Mouse (Mus musculus): ENCODE measurements around the gene Gys2. TPM values are rescaled to one million over a fixed set of nuclear protein-coding genes. Genes with fewer than 3 reads are reported as not detected.

Gys2 gene
- not detected for polyA plus RNA-seq (2017; shearing (Covaris generic))

DNA sequence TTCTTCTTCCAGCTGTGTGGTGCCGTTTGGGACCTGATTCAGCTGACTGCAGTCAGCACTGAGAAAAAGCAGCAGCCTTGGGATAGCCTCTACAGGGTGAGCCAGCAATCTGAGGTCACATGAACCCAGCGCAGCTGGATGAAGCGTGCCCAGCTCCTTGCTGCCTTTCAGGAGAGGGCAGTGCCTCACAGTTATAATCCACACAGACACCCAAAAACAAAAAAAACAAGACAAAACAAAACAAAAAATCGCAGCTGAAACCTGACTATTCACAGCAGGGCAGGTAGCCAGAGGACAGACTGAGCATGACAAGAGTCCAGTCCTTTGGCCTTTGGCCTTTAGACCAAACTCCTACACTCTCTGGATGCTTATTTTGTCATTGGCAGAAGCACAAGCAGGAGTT, at the start of gene Gys2:
Gene Gys2, minus strand, starts transcription at position 309 of the 403 bp plus-strand sequence.

GRCm38 (mm10) chr6:142507785-142508162, 34.9 kb upstream of the Gys2 start, which contains the start of gene Ldhb:
Ldhb (minus strand) TSS chr6:142507957.

GRCm38 (mm10) chr6:142412906-142413491, 59.9 kb downstream of the Gys2 start, which contains the start of gene Spx:
Spx (plus strand) TSS chr6:142413441.

GRCm38 (mm10) chr6:142387011-142387754, 85.7 kb downstream of the Gys2 start, which contains the start of the genes Recql and Golt1b:
Recql (minus strand) TSS chr6:142387087.
Golt1b (plus strand) TSS chr6:142387221.

Other genes with a start within 250 kb of the Gys2 start
- not detected for gene Iapp, start 174.7 kb downstream of the Gys2 start, polyA plus RNA-seq (2017; shearing (Covaris generic))
- not detected for gene Slco1a5, start 150.1 kb downstream of the Gys2 start, polyA plus RNA-seq (2017; shearing (Covaris generic))
- 17.3 TPM for gene Pyroxd1, start 127.5 kb downstream of the Gys2 start, polyA plus RNA-seq (2017; shearing (Covaris generic))
- gene Recql, start 86.0 kb downstream of the Gys2 start, polyA plus RNA-seq (2017; shearing (Covaris generic)), result 30.1 TPM
- 40.0 TPM for gene Golt1b, start 85.9 kb downstream of the Gys2 start, polyA plus RNA-seq (2017; shearing (Covaris generic))
- 0.26 TPM for gene Spx, start 59.7 kb downstream of the Gys2 start, polyA plus RNA-seq (2017; shearing (Covaris generic))
- 39.6 TPM for gene Ldhb, start 34.8 kb upstream of the Gys2 start, polyA plus RNA-seq (2017; shearing (Covaris generic))
- 1.4 TPM for gene Kcnj8, start 98.5 kb upstream of the Gys2 start, polyA plus RNA-seq (2017; shearing (Covaris generic))
- not detected for gene Abcc9, start 229.2 kb upstream of the Gys2 start, polyA plus RNA-seq (2017; shearing (Covaris generic))